Mouse (Mus musculus) bone marrow, adult 2 months (tissue): Measurements from ENCODE around the gene Ifi27l2b.

ENCODE experiments used
- CTCF ChIP-seq: fragments of 200-500 bp; IDR thresholded peaks from 2 replicates; pipeline ENCODE4 v1.5.1; 2011; ENCODE audit warnings: low read length, control low read depth; ENCODE audit not compliant: control insufficient read depth, insufficient read depth
- POLR2A ChIP-seq: fragments of 200-500 bp; IDR thresholded peaks from 2 replicates; pipeline ENCODE4 v1.6.1; 2011; ENCODE audit warnings: low read depth, mild to moderate bottlenecking, control low read depth, low read length, borderline replicate concordance; ENCODE audit not compliant: control insufficient read depth

- no peak for TF ChIP-seq CTCF
- TF ChIP-seq POLR2A: no peak
Observed at GRCm38 (mm10) chr12:103453361-103453760, 3.7 kb downstream of the Ifi27l2b start.
